Mouse (Mus musculus) erythroblast, embryonic 14.5 days (primary cell): ENCODE measurements around the gene Gpr150. TPM values are rescaled to one million over a fixed set of nuclear protein-coding genes. Genes with fewer than 3 reads are reported as not detected.

Experiments
- H3K27me3 ChIP-seq: 2 replicates; pipeline ENCODE4 v1.6.1; 2012; ENCODE audit warnings: inconsistent platforms; ENCODE audit not compliant: control insufficient read depth
- H3K36me3 ChIP-seq: 2 replicates; pipeline ENCODE4 v1.6.1; 2012; ENCODE audit warnings: mild to moderate bottlenecking, inconsistent platforms; ENCODE audit not compliant: control insufficient read depth
- H3K4me1 ChIP-seq: 2 replicates; pipeline ENCODE4 v1.6.1; 2012; ENCODE audit warnings: inconsistent platforms; ENCODE audit not compliant: control insufficient read depth
- H3K4me3 ChIP-seq: replicated peaks from 2 replicates; pipeline ENCODE3; 2012; ENCODE audit warnings: moderate library complexity, mild to moderate bottlenecking, inconsistent platforms
- H3K9me3 ChIP-seq: 2 replicates; pipeline ENCODE4 v1.6.1; 2012; ENCODE audit warnings: low read length, inconsistent platforms, mixed read lengths; ENCODE audit not compliant: control insufficient read depth
- GATA1 ChIP-seq: IDR thresholded peaks from 2 replicates; pipeline ENCODE4 v1.6.1; 2012; ENCODE audit warnings: low read length, inconsistent platforms, mixed read lengths
- TAL1 ChIP-seq: IDR thresholded peaks from 3 replicates; pipeline ENCODE4 v1.6.1; 2012; ENCODE audit warnings: low read length, inconsistent platforms, mixed read lengths
- polyA plus RNA-seq: library from polyadenylated mRNA; stranded (reverse); fragments of >175 nt; gene quantifications from 2 replicates; pipeline ENCODE4 v1.2.3, GENCODE M21; 2012

The Gpr150 gene
- polyA plus RNA-seq, 1 experiment = 0.78 TPM

DNA sequence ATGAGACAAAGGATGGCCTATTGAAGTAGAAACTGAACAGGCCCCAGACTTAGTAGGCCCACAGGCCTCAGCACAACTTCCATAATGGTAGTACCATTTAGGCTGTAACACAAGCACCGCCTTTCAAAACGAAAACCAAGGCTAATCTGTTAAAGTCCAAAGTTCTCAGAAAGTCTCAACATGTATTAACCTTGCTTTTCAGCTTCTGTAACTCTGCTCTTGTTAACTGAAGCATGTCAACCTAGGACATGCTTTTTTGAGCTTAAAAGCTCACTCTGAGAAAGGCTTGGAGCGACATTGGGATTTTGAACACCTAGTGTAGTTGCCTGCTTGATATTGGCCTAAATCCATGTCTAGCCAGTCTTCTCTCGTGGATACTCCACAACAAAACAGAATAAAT is 2.8 kb upstream of the Gpr150 start:
- Histone ChIP-seq H3K9me3 (no peaks in the 10 kb centered on the region), H3K27me3 (peaks cover 25% of the 10 kb centered on the region), H3K36me3 (peaks cover 19% of the 10 kb centered on the region), H3K4me3 (no peak overlapping the region), H3K4me1 (peaks cover 40% of the 10 kb centered on the region)
- TF ChIP-seq GATA1 = no peak
- TF ChIP-seq TAL1 = no peak

DNA sequence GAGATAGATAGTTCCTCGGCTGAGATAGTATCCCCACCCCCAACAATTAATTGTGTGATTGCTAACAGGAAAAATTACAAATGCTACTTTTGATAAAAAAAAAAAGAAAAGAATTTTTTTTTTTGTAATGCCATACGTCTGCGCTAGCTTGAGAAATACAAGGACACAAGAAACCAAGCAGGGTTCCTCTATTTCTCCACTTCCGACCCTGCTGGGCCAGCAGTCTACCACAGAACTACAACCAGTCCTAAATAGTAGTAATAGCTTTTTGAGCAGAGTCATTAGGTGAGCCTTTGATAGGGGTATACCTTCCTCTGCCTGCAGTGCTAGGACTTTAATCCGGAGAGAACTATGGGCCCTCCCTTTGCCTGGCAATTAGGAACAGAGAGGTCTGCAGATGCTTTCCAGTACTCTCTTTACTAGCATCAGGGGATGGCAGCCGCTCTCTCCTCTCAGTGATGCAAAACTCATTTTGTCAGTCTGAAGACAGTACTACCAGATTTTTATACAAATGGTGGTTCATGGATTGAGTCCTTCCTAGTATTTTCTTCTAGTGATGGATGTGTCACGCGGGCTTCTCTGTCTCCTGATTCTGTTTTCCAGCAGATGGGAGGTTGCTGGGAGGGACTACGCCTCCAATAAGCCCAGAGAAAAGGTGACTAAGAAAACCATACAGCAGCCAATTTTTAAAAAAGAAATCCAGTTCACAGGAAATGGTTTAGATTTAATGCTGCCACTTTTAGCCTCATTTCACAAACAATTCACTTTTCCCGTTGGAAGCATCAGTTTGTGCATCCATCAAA is 672 bp upstream of the Gpr150 start:
- Histone ChIP-seq H3K27me3 (peaks cover 34% of the 10 kb centered on the region), H3K4me1 (peaks cover 51% of the 10 kb centered on the region), H3K36me3 (peaks cover 11% of the 10 kb centered on the region), H3K4me3 (peak overlapping the region; percentile 67), H3K9me3 (no peaks in the 10 kb centered on the region)
- no peak for TF ChIP-seq TAL1
- no peak for TF ChIP-seq GATA1

DNA sequence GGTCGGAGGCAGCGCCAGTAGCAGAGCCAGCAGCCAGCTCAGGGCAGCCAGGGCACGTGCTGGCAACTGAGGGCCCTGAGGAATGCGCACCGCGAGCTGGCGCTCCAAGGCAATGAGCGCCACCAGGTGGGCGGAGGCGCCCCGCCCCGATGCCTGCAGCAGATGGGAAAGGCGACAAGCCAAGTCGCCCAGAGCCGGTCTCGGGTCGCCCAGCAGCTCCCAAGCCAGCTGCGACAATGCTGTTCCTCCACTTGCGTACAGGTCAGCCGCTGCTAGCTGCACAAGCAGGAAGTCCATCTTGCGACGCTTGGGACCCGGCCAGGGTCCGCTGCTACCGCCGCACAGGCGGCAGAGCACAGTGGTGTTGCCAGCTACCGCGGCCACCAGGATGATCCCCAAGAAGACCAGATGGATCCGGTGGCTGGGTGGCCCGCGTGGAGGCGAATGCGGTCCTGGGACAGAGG is 503 bp downstream of the Gpr150 start:
- Histone ChIP-seq H3K4me3 (peak overlapping the region; percentile 67), H3K27me3 (peaks cover 35% of the 10 kb centered on the region)
- TF ChIP-seq GATA1 (peak; percentile 9; the same call in 1 of the 2 replicates), TAL1 (no peak)

DNA sequence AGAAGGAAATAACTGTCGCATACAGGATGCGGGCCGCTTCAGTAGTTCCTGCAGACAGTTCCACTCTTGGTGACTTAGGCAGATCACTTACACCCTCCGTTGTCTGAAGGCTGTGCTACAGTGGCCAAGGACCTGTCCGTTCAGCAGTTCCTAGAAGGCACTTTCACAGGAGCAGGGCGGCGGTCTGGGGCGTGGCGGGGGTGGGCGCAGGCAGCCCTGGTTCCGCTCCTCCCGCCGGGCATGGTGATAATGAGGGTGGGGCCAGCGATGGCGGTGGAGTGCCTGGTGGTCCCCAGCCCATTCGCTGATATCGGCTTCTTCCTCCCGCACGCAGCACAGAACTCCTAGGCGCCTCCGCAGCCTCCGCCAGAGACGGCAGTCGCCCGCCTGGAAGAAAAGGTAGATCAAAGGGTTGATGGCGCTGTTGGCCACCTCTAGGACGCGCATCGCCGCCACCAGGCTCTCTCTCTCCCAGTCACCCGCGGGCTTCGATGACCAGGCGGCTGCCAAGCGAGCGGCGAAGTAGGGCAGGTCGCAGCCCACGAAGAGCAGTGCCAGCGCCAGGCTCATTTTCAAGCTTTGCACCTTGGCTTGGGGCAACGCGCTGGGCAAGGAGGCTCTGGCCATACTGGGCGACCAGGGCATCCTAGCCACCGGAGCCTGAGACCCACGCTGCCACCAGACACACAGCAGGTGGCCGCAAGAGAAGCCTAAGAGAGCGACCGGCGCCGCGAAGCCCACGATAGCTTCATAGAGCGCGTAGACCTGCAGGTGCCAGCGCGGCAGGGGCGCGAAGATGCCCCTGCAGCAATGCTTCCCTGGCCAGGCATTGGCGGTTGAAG is 1.2 kb downstream of the Gpr150 start:
- Histone ChIP-seq H3K36me3 (peaks cover 7% of the 10 kb centered on the region; the same call in 1 of the 2 replicates), H3K4me3 (peak overlapping the region; percentile 67)
- TF ChIP-seq TAL1 (no peak), GATA1 (no peak)

More for the DNA sequence above, 503 bp downstream of the Gpr150 start:
- H3K4me1 ChIP-seq = peaks cover 51% of the 10 kb centered on the region
- no peaks in the 10 kb centered on the region for H3K9me3 ChIP-seq
- peaks cover 7% of the 10 kb centered on the region; the same call in 1 of the 2 replicates for H3K36me3 ChIP-seq

DNA sequence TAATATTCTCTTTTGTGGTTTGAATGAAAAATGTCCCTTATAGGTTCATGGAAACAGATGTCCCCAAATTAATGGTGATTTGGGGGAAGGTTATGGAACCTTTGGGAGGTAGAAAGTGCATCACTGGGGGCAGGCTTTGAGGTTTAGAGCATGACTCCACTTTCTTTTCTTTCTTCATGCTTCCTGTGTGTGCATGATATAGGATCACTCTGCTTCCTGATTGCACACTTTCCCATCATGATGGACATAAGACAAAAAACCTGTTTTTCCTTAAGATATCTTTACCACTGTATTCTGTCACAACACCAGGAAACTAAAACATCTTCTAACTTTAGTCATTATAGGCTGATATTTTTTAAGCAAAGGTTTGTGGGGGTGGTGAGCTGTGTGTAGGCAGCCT is 11.8 kb downstream of the Gpr150 start:
- Histone ChIP-seq H3K9me3 (no peaks in the 10 kb centered on the region), H3K4me1 (peaks cover 9% of the 10 kb centered on the region), H3K36me3 (no peaks in the 10 kb centered on the region), H3K4me3 (no peak overlapping the region), H3K27me3 (no peaks in the 10 kb centered on the region)
- TF ChIP-seq GATA1 = no peak

More for the DNA sequence above, 1.2 kb downstream of the Gpr150 start:
- peaks cover 35% of the 10 kb centered on the region for H3K27me3 ChIP-seq
- no peaks in the 10 kb centered on the region for H3K9me3 ChIP-seq
- H3K4me1 ChIP-seq = peaks cover 51% of the 10 kb centered on the region

DNA sequence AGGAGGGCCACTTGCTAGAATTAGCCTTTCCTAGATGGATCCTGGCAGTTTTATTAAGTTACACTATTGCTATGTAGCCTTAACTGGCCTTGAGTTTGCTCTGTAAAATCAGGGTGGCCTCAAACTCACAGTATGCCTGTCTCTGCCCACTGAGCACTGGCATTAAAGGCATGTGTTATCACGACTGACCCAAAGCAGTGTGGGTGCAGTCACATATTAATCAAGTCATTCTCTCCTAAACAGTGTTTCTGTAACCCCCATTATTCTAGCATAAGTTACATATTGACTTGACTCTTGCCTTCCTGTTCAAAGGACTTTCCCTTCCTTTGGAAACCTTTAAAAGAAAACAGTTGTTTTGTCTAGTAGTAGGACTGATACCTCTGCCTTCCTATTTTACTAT is 14.3 kb downstream of the Gpr150 start:
- Histone ChIP-seq H3K4me3 (no peak overlapping the region), H3K36me3 (no peaks in the 10 kb centered on the region), H3K27me3 (peaks cover 2% of the 10 kb centered on the region), H3K4me1 (peaks cover 6% of the 10 kb centered on the region), H3K9me3 (no peaks in the 10 kb centered on the region)
- TF ChIP-seq TAL1 = no peak
- TF ChIP-seq GATA1 = no peak

DNA sequence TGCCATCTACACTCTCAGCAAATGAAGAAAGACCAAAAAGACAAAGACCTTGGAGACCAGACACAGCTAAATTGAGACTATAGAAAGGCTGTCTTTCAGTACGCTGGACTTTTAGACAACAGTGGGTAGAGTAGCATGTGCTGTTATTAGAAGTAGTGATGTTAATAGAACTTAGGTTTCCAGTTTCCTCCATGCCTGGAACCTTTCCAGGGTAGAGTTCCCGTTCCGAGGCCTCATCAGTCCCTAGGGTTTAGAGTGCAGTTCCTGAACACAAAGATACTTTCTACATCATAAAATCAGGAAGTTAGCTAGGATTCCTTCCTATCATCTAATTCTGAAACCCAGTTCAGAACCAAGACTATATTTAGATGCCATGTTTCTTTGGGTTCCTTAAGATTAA is 32.2 kb downstream of the Gpr150 start:
- peaks cover 22% of the 10 kb centered on the region for H3K27me3 ChIP-seq
- H3K9me3 ChIP-seq = no peaks in the 10 kb centered on the region
- no peaks in the 10 kb centered on the region for H3K36me3 ChIP-seq
- no peak overlapping the region for H3K4me3 ChIP-seq
- H3K4me1 ChIP-seq = peaks cover 5% of the 10 kb centered on the region
- no peak for TF ChIP-seq TAL1
- TF ChIP-seq GATA1 = no peak

DNA sequence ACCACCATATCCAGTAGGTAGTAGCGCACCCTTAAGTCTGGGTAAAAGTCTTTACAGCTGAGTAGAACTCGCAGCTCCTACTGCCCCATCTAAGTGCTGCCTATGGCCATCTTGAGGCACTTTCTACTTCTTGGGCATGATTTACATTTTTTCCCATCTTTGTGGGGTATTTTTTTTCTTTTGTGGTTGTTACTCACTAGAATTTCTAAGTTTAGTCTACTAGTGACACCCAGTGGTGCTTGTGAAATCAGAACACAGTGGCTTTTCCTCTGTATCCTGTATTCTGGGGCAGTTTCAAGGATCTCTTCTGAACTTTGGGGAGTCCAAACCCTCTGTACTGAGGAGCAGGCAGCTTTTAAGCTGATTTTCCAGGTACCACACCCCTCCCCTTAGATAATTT is 35.0 kb downstream of the Gpr150 start:
- Histone ChIP-seq H3K36me3 (no peaks in the 10 kb centered on the region), H3K4me3 (no peak overlapping the region), H3K4me1 (peaks cover 20% of the 10 kb centered on the region), H3K27me3 (peaks cover 17% of the 10 kb centered on the region), H3K9me3 (no peaks in the 10 kb centered on the region)
- no peak for TF ChIP-seq TAL1
- TF ChIP-seq GATA1 = no peak

DNA sequence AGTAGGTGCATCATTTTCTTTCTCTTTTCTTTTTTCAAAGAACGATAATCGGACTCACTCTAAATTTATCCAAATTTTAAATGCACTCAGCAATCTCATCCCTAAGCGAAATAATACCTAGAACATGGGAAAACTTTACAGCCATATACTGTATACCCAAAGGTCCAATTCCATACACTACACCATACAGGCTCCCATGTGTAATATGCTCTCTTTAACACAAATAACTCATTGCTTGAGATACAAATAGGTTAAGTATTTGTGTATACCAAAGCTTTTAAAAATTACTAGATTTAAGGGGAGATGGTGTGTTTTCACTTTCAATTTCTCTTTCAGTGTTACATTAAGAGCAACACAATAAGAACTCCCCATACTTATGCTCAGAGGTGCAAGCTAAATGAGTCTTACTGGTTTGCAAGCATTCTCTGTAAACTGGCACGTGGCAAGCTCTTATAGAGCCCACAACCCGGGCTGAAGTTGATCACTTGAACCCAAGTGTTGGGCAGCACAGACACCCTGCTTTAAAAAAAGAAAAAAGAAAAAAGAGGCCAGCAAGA is 37.9 kb downstream of the Gpr150 start:
- TF ChIP-seq TAL1 = no peak
- no peak for TF ChIP-seq GATA1
- peaks cover 27% of the 10 kb centered on the region for H3K4me1 ChIP-seq
- H3K36me3 ChIP-seq = peaks cover 2% of the 10 kb centered on the region
- peaks cover 2% of the 10 kb centered on the region; the same call in 1 of the 2 replicates for H3K27me3 ChIP-seq
- peak overlapping the region; percentile 83 for H3K4me3 ChIP-seq
- no peaks in the 10 kb centered on the region for H3K9me3 ChIP-seq
